Mouse (Mus musculus) liver, embryonic 11.5 days (tissue): ENCODE data around the gene Mau2. TPM values are rescaled to one million over a fixed set of nuclear protein-coding genes. Genes with fewer than 3 reads are reported as not detected.
"Not testable (repeated sequence)": the region's sequence is repeated elsewhere in the genome, so short reads cannot be mapped to it uniquely, and the experiment has no call there.

Experiments
- ATAC-seq: fragments of 200-750 bp; cut with Nextera tagmentation; replicated peaks from 2 replicates; pipeline ENCODE4 v1.8.0; 2017; ENCODE audit warnings: moderate number of reproducible peaks, mild to moderate bottlenecking, moderate TSS enrichment, moderate library complexity; ENCODE audit not compliant: low FRiP score
- DNase-seq: peaks from one replicate; pipeline ENCODE4 v3.0.0-alpha.2; 2017; ENCODE audit warnings: low spot score
- H3K27ac ChIP-seq: fragments of 300-500 bp; sonication (generic); 2 replicates; pipeline ENCODE4 v1.5.1; 2014; ENCODE audit warnings: mild to moderate bottlenecking, low read depth, low read length, control low read depth
- H3K27me3 ChIP-seq: fragments of 300-500 bp; sonication (generic); replicated peaks from 2 replicates; pipeline ENCODE4 v1.6.1; 2014; ENCODE audit warnings: low read length, mixed read lengths; ENCODE audit not compliant: control insufficient read depth, insufficient read depth
- H3K36me3 ChIP-seq: fragments of 300-500 bp; sonication (generic); 2 replicates; pipeline ENCODE4 v1.6.1; 2014; ENCODE audit warnings: mild to moderate bottlenecking, low read length, moderate library complexity, mixed read lengths; ENCODE audit not compliant: control insufficient read depth, insufficient read depth
- H3K4me1 ChIP-seq: fragments of 300-500 bp; sonication (generic); replicated peaks from 2 replicates; pipeline ENCODE4 v1.6.1; 2014; ENCODE audit warnings: low read length, mixed read lengths; ENCODE audit not compliant: control insufficient read depth, insufficient read depth
- H3K4me2 ChIP-seq: fragments of 300-500 bp; sonication (generic); 2 replicates; pipeline ENCODE4 v1.6.1; 2014; ENCODE audit warnings: mild to moderate bottlenecking, control low read depth, moderate library complexity
- H3K4me3 ChIP-seq: fragments of 300-500 bp; sonication (generic); 2 replicates; pipeline ENCODE4 v1.5.1; 2014; ENCODE audit warnings: low read depth, low read length, control low read depth
- H3K9ac ChIP-seq: fragments of 300-500 bp; sonication (generic); 2 replicates; pipeline ENCODE4 v1.6.1; 2014; ENCODE audit warnings: low read depth, low read length, control low read depth
- H3K9me3 ChIP-seq: fragments of 300-500 bp; sonication (generic); 2 replicates; pipeline ENCODE4 v1.6.1; 2016; ENCODE audit warnings: low read length, inconsistent platforms, mixed read lengths; ENCODE audit not compliant: control insufficient read depth
- WGBS: fragments of 180-500 bp; shearing (Covaris S2); extraction: QIAGEN DNeasy Blood & Tissue Kit; methylation state at CpG from one replicate; pipeline ENCODE4 v1.1.7; 2014; 5-methylcytosine and 5-hydroxymethylcytosine counted together
- polyA plus RNA-seq: library from polyadenylated mRNA; unstranded; fragments of >200 nt; fragmentation: Nextera tagmentation; extraction: Ambion mirVana; gene quantifications from 2 replicates; pipeline ENCODE4 v1.2.1, GENCODE M21; 2014

Gene Mau2
- polyA plus RNA-seq, 1 experiment from 2014 or later: 42.1 TPM

DNA sequence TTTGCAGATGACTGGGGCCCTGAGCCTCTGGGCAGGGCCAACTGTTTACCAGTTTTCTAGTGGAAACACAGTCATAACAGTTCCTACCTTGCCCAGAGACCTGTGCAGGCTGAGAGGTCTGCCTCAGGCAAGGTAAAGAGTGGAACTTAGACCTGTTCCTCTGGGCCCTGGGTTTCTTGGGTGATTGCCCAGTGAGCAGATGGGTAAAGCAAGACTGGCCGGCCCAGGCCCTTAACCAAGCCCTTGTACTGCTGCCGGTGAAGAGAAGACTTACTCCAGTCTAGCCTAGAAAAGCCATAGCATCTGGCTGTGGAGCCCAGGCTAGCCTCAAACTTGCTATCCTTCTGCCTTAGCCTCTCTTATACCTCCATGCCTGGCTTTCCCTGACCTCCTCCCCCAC lies 39.4 kb upstream of the Mau2 start:
- Histone ChIP-seq H3K36me3 (no peaks in the 10 kb centered on the region), H3K4me1 (peaks cover 8% of the 10 kb centered on the region), H3K9ac (no peak overlapping the region), H3K4me2 (no peak overlapping the region), H3K9me3 (no peaks in the 10 kb centered on the region), H3K27me3 (peaks cover 52% of the 10 kb centered on the region), H3K4me3 (no peak overlapping the region), H3K27ac (no peak overlapping the region)
- 80% methylated on average over 2 of the region's 2 CpGs for WGBS
- DNase-seq (no peak), ATAC-seq (no peak)

DNA sequence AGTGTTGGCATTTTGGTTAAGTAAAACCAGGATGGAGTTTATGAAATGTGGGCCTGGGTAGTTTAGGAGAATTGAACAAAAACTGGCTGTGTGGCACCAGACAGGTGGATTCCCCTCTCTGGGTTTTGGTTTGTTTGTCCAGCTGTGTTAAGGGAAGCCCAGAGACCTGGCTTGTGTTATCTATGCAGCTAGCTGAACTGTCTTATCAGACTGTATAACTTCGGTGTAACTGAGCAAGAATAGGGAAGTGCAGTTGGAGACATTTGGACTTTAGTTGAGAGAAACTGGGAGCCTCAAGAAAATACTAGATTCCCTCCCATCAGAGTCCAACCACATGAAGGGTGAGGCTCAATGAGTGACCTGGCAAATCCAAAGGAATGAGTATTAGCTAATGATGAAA lies 31.1 kb upstream of the Mau2 start:
- Histone ChIP-seq H3K4me1 (peaks cover 12% of the 10 kb centered on the region), H3K27ac (no peak overlapping the region), H3K9ac (no peak overlapping the region), H3K4me2 (no peak overlapping the region), H3K4me3 (no peak overlapping the region), H3K9me3 (no peaks in the 10 kb centered on the region), H3K36me3 (peaks cover 13% of the 10 kb centered on the region; the same call in 1 of the 2 replicates), H3K27me3 (no peaks in the 10 kb centered on the region)
- DNase-seq (no peak), ATAC-seq (no peak)
- 21% methylated on average over 1 of the region's 1 CpGs for WGBS

DNA sequence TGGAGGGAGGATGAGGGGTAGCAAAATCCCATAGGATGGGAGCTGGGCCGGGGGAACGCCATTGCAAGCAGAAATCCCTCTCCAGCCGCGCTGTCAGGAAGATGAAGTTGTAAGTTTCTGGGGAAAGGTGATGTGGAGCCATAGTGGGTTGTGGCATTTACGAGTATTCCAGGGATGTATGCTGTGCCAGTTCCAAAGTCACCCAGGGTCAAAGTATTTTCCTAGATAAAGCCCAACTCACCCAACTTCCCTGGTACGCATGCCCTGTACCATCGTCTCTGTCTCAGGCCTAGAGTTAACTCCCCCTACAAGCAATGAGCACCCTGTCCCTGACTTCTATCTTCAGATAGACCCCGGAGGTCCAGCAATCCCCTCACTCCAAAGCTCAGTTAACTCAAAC lies 30.6 kb upstream of the Mau2 start:
- peak overlapping the region; percentile 67 for H3K4me2 ChIP-seq
- ATAC-seq (no peak), DNase-seq (no peak)
- H3K4me3 ChIP-seq: peak overlapping the region; percentile 38
- no peaks in the 10 kb centered on the region for H3K9me3 ChIP-seq
- peaks cover 12% of the 10 kb centered on the region for H3K4me1 ChIP-seq
- no peak overlapping the region for H3K27ac ChIP-seq
- H3K9ac ChIP-seq: no peak overlapping the region
- WGBS: 54% methylated on average over 8 of the region's 8 CpGs
- H3K27me3 ChIP-seq: no peaks in the 10 kb centered on the region
- H3K36me3 ChIP-seq: peaks cover 13% of the 10 kb centered on the region; the same call in 1 of the 2 replicates

DNA sequence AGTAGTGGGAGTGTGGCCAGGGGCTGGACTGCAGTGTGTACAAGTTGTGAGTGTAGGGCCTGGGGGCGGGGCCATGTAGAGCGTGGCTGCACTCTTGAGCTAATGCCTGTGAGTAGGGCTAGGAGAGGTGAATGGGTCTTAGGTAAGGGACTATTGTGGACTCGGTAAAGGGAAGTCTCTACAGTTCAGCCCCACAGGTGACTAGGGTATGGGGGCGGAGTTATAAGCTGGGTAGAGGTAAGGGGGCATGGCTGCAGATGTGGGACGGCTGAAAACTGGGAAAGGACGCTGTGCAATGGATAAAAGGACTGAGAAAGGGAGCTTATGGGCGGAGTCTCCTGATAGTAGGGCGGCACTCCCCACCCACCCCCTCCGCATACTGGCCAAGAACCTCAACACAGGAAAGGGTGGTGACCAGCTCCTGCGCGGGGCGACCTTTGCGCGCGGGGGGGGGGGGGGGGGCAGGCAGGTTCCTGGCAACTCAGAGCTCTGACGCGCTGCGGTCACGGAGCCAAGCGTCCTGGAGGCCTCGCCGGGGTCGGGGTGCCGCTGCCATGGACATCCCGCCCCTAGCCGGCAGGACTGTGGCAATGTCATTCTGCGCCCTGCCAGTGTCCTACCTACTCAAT lies 30.0 kb upstream of the Mau2 start, which contains the start of gene Tm6sf2:
TSS of gene Tm6sf2 (plus strand) at position 484 of the 629 bp plus-strand sequence.
- Histone ChIP-seq H3K9ac (no peak within 1 kb of the TSS), H3K4me2 (peak within 1 kb of the TSS; percentile 67), H3K4me1 (peaks cover 12% of the 10 kb centered on the region), H3K4me3 (peak within 1 kb of the TSS; percentile 38), H3K36me3 (peaks cover 16% of the 10 kb centered on the region; the same call in 1 of the 2 replicates), H3K27me3 (no peaks in the 10 kb centered on the region), H3K27ac (no peak within 1 kb of the TSS), H3K9me3 (no peaks in the 10 kb centered on the region)
- DNase-seq (peak; percentile 52), ATAC-seq (peak; percentile 79)
- 9% methylated on average over 22 of the region's 27 CpGs for WGBS

DNA sequence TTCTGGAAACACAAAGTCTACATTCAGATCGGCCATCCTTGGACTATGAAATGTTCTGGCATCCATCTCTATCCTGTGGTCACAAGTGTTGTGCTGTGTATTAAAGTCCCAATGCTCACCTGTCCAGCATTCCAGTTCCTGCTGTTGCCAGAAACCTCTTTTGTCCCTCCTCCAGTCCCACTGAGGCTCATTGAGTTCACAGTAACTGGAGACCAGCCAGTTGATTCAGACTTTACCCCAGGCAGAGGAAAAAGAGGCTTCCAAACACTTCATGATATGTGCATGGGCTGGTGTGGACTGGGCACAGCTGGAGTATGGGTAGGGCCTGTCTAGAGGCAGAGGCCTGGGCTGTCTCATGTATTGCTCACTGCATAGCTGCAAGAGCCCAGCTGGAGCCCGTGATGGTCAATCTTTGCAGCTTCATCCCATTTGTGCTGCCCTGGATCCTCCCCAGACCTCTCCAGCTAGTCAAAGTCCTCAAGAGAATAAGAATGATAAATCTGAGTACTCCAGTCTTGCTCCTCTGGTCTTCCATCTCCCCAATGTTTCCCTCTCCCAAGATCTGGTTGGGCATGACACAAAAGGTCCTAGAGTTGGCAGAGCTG lies 29.4 kb upstream of the Mau2 start:
- H3K4me2 ChIP-seq: no peak overlapping the region; the same call in 1 of the 2 replicates
- H3K4me3 ChIP-seq: no peak overlapping the region
- WGBS: 89% methylated on average over 2 of the region's 2 CpGs
- H3K27ac ChIP-seq: no peak overlapping the region
- no peaks in the 10 kb centered on the region for H3K27me3 ChIP-seq
- H3K9me3 ChIP-seq: no peaks in the 10 kb centered on the region
- H3K9ac ChIP-seq: no peak overlapping the region
- peaks cover 17% of the 10 kb centered on the region; the same call in 1 of the 2 replicates for H3K36me3 ChIP-seq
- ATAC-seq (no peak), DNase-seq (no peak)
- peaks cover 12% of the 10 kb centered on the region for H3K4me1 ChIP-seq

DNA sequence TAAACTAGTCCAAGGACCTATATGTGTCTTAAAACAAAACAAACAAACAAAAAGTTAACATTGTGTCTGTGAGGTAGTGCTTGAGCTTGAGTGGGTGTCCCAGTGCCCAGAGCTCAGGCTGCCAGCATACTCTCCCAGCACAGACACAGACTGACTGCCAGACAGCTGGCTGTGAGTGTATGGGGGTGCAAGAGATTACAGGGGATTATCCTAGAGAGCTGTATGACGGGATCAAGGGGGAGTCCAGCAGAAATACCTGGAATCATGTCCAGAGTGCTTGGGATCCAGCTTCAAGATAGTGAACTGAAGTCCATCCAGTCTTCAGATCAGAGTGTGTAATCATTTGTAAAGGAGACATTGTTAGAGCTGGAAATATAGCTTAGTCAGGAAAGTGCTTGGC lies 15.2 kb upstream of the Mau2 start:
- Histone ChIP-seq H3K4me1 (no peaks in the 10 kb centered on the region), H3K27me3 (no peaks in the 10 kb centered on the region), H3K4me2 (no peak overlapping the region), H3K27ac (no peak overlapping the region), H3K9ac (no peak overlapping the region), H3K9me3 (no peaks in the 10 kb centered on the region), H3K36me3 (peaks cover 44% of the 10 kb centered on the region), H3K4me3 (no peak overlapping the region)
- DNase-seq: no peak
- ATAC-seq: no peak
- 75% methylated on average over 1 of the region's 1 CpGs for WGBS

DNA sequence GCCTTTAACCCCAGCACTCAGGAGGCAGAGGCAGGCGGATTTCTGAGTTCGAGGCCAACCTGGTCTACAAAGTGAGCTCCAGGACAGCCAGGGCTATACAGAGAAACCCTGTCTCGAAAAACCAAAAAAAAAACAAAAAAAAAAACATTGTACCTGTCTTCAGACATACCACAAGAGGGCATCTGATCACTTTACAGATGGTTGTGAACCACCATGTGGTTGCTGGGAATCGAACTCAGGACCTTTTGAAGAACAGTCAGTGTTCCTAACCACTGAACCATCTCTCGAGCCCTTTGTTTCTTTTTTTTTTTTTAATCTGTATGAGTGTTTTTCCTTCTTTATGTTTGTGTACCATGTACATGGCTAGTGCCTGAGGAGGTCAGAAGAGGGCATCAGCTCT lies 7.9 kb upstream of the Mau2 start:
- H3K4me1 ChIP-seq, H3K27me3 ChIP-seq, H3K9me3 ChIP-seq, H3K9ac ChIP-seq, H3K4me2 ChIP-seq, H3K27ac ChIP-seq, H3K4me3 ChIP-seq, DNase-seq, ATAC-seq: not testable (repeated sequence)
- H3K36me3 ChIP-seq: peaks cover 33% of the 10 kb centered on the region
- WGBS: 89% methylated on average over 5 of the region's 5 CpGs

DNA sequence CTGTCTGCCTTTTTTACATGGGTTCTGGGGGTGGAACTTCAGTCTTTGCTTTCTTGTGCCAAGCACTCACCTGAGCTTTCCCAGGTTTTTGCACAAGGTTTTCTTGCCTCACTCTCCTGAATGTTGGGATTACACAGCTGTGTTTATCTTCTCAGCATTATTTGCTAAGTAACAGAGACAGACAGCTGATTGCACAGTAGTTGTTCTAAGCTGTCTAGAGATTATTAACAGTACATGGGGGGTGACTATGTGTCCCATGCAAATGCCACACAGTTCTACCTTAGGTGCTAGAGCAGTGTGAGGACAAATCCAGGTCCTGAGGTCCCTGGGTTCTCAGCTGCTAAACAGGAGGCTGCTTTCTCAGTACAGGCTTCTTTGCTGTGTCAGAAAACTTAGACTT lies 7.1 kb upstream of the Mau2 start:
- Histone ChIP-seq H3K9ac (no peak overlapping the region), H3K27me3 (no peaks in the 10 kb centered on the region), H3K4me3 (no peak overlapping the region), H3K9me3 (no peaks in the 10 kb centered on the region), H3K4me2 (no peak overlapping the region), H3K4me1 (0 out of 2 replicates have a peak, but pooled peaks cover under 1% of the 10 kb centered on the region), H3K27ac (no peak overlapping the region), H3K36me3 (peaks cover 31% of the 10 kb centered on the region)
- ATAC-seq: no peak
- no peak for DNase-seq

DNA sequence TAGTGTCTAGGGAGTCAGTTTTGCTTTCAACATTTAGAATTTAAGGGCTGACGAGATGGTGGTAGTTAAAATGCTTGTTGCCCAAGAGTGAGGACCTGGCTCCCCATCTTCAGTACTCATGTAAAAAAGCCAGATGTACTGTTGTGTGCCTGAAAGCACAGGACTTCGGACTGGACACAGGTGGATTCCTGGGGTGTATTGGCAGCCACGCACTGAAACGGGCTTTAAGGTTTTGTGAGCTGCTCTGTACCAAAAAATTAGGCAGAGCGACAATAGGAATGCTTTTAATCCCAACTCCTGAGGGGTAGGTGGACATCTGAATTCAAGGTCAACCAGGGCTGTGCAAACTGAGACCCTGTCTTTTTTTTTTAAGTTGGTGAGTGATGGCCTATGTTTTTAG lies 1.5 kb upstream of the Mau2 start:
- peak overlapping the region; percentile 98 for H3K9ac ChIP-seq
- H3K9me3 ChIP-seq: no peaks in the 10 kb centered on the region
- H3K27ac ChIP-seq: no peak overlapping the region
- H3K4me3 ChIP-seq: peak overlapping the region; percentile 99
- ATAC-seq: no peak
- H3K4me1 ChIP-seq: peaks cover 27% of the 10 kb centered on the region
- no peaks in the 10 kb centered on the region for H3K27me3 ChIP-seq
- 87% methylated on average over 5 of the region's 5 CpGs for WGBS
- no peak for DNase-seq
- peak overlapping the region; percentile 75 for H3K4me2 ChIP-seq
- H3K36me3 ChIP-seq: peaks cover 2% of the 10 kb centered on the region; the same call in 1 of the 2 replicates
